Mouse (Mus musculus) spleen, adult 2 months (tissue): ENCODE measurements around the gene Sema4b. TPM values are rescaled to one million over a fixed set of nuclear protein-coding genes. Genes with fewer than 3 reads are reported as not detected.

Experiments used
- DNase-seq, 2 experiments: peaks; one replicate each; pipeline versions ENCODE4 v3.0.0 to v3.0.0-alpha.2; 2012 to 2021; ENCODE audit warnings: low spot score in 2 of 2, low read depth in 1 of 2
- H3K27ac ChIP-seq: fragments of 200-500 bp; 2 replicates; pipeline ENCODE4 v1.5.1; 2012; ENCODE audit warnings: low read length, inconsistent platforms; ENCODE audit not compliant: insufficient read depth
- H3K27me3 ChIP-seq: fragments of 200-500 bp; 2 replicates; pipeline ENCODE4 v1.6.1; 2012; ENCODE audit warnings: mild to moderate bottlenecking, moderate library complexity, low read length, inconsistent platforms; ENCODE audit not compliant: control insufficient read depth, insufficient read depth
- H3K36me3 ChIP-seq: fragments of 200-500 bp; 2 replicates; pipeline ENCODE4 v1.6.1; 2012; ENCODE audit warnings: mild to moderate bottlenecking, low read length, inconsistent platforms; ENCODE audit not compliant: control insufficient read depth, insufficient read depth
- H3K4me1 ChIP-seq: fragments of 200-500 bp; 2 replicates; pipeline ENCODE4 v1.6.1; 2011; ENCODE audit warnings: inconsistent platforms; ENCODE audit not compliant: control insufficient read depth, insufficient read depth, insufficient read length
- H3K4me3 ChIP-seq: fragments of 200-500 bp; 2 replicates; pipeline ENCODE4 v1.5.1; 2011; ENCODE audit warnings: mild to moderate bottlenecking, inconsistent platforms; ENCODE audit not compliant: insufficient read depth, insufficient read length; ENCODE audit errors: extremely low read depth
- CTCF ChIP-seq: fragments of 200-500 bp; IDR thresholded peaks from 2 replicates; pipeline ENCODE4 v1.5.1; 2011; ENCODE audit warnings: mild to moderate bottlenecking, inconsistent platforms; ENCODE audit not compliant: insufficient read depth, insufficient read length, insufficient replicate concordance; ENCODE audit errors: extremely low read depth
- POLR2A ChIP-seq: fragments of 200-500 bp; IDR thresholded peaks from 2 replicates; pipeline ENCODE4 v1.6.1; 2011; ENCODE audit warnings: low read depth, low read length, inconsistent platforms
- WGBS: fragments of 180-500 bp; shearing (Covaris S2); methylation state at CpG from one replicate; pipeline ENCODE4 v1.1.7; 2018; 5-methylcytosine and 5-hydroxymethylcytosine counted together
- polyA plus RNA-seq: library from polyadenylated mRNA; depleted of rRNA; stranded (reverse); fragments of >200 nt; gene quantifications from 2 replicates; pipeline ENCODE4 v1.2.3, GENCODE M21; 2012

Gene Sema4b
- polyA plus RNA-seq, 1 experiment, result 69.5 TPM

GRCm38 (mm10) chr7:80160945-80161306 lies 25.7 kb upstream of the Sema4b start:
- TF ChIP-seq POLR2A, result no peak
- Histone ChIP-seq H3K36me3 (no peaks in the 10 kb centered on the region), H3K27ac (no peak overlapping the region), H3K4me1 (peaks cover 28% of the 10 kb centered on the region), H3K27me3 (no peaks in the 10 kb centered on the region), H3K4me3 (no peak overlapping the region)
- WGBS, result 49% methylated on average over 8 of the region's 8 CpGs
- DNase-seq, result peak in 1 of 2 experiments; percentile 58

- Histone ChIP-seq H3K4me1 (peaks cover 13% of the 10 kb centered on the region), H3K36me3 (no peaks in the 10 kb centered on the region), H3K27me3 (no peaks in the 10 kb centered on the region), H3K4me3 (no peak overlapping the region), H3K27ac (no peak overlapping the region)
- DNase-seq, result no peak
- TF ChIP-seq POLR2A, result no peak
- TF ChIP-seq CTCF, result no peak
- WGBS, result 75% methylated on average over 5 of the region's 5 CpGs
Measured at GRCm38 (mm10) chr7:80165432-80165831, 21.2 kb upstream of the Sema4b start.

- no peaks in the 10 kb centered on the region for H3K36me3 ChIP-seq
- 16% methylated on average over 7 of the region's 7 CpGs for WGBS
- peaks cover 3% of the 10 kb centered on the region; the same call in 1 of the 2 replicates for H3K4me1 ChIP-seq
- no peak overlapping the region for H3K4me3 ChIP-seq
- TF ChIP-seq CTCF (no peak), POLR2A (no peak)
- H3K27ac ChIP-seq, result no peak overlapping the region
- no peaks in the 10 kb centered on the region for H3K27me3 ChIP-seq
- no peak for DNase-seq
Measured at GRCm38 (mm10) chr7:80166740-80167139, 19.9 kb upstream of the Sema4b start.

GRCm38 (mm10) chr7:80169847-80170246 lies 16.8 kb upstream of the Sema4b start:
- TF ChIP-seq POLR2A, result no peak
- no peak for TF ChIP-seq CTCF
- Histone ChIP-seq H3K27ac (no peak overlapping the region), H3K4me3 (no peak overlapping the region), H3K27me3 (no peaks in the 10 kb centered on the region), H3K4me1 (peaks cover 12% of the 10 kb centered on the region; the same call in 1 of the 2 replicates), H3K36me3 (no peaks in the 10 kb centered on the region)
- WGBS, result 78% methylated on average over 2 of the region's 2 CpGs
- no peak for DNase-seq

GRCm38 (mm10) chr7:80171345-80171744 lies 15.3 kb upstream of the Sema4b start:
- no peak for TF ChIP-seq POLR2A
- TF ChIP-seq CTCF, result no peak
- Histone ChIP-seq H3K36me3 (no peaks in the 10 kb centered on the region), H3K4me1 (peaks cover 12% of the 10 kb centered on the region), H3K27me3 (no peaks in the 10 kb centered on the region), H3K4me3 (no peak overlapping the region), H3K27ac (peak overlapping the region; percentile 4; the same call in 1 of the 2 replicates)
- WGBS, result 39% methylated on average over 8 of the region's 8 CpGs
- no peak for DNase-seq

- TF ChIP-seq POLR2A, result no peak
- no peak for TF ChIP-seq CTCF
- peaks cover 12% of the 10 kb centered on the region for H3K4me1 ChIP-seq
- no peak for DNase-seq
- WGBS, result 47% methylated on average over 8 of the region's 8 CpGs
- peak overlapping the region; percentile 15; the same call in 1 of the 2 replicates for H3K27ac ChIP-seq
- H3K27me3 ChIP-seq, result no peaks in the 10 kb centered on the region
- no peak overlapping the region for H3K4me3 ChIP-seq
- no peaks in the 10 kb centered on the region for H3K36me3 ChIP-seq
Measured at GRCm38 (mm10) chr7:80172069-80172956, 14.3 kb upstream of the Sema4b start.

- Histone ChIP-seq H3K27ac (no peak overlapping the region), H3K36me3 (no peaks in the 10 kb centered on the region), H3K4me3 (no peak overlapping the region), H3K4me1 (peaks cover 20% of the 10 kb centered on the region), H3K27me3 (no peaks in the 10 kb centered on the region)
- TF ChIP-seq POLR2A (no peak), CTCF (no peak)
- no peak for DNase-seq
- 58% methylated on average over 3 of the region's 3 CpGs for WGBS
Measured at GRCm38 (mm10) chr7:80176159-80176558, 10.5 kb upstream of the Sema4b start.
